Mouse (Mus musculus) retina, embryonic 14.5 days (tissue): ENCODE measurements around the gene Igf1.

Experiments
- DNase-seq: peaks from one replicate; pipeline ENCODE4 v3.0.0-alpha.2; 2015; ENCODE audit warnings: low spot score

Gene Igf1

GRCm38 (mm10) chr10:87858013-87858806 is at the start of gene Igf1:
Gene Igf1, plus strand, starts transcription at chr10:87858265.
- DNase-seq: peak; percentile 18

- peak; percentile 13 for DNase-seq
These were observed 45.6 kb upstream of the Igf1 start for GRCm38 (mm10) chr10:87812157-87813072.

- DNase-seq: no peak
These were observed 44.9 kb upstream of the Igf1 start for GRCm38 (mm10) chr10:87813073-87813590.

- no peak for DNase-seq
These were observed 41.2 kb upstream of the Igf1 start for GRCm38 (mm10) chr10:87816861-87817260.

GRCm38 (mm10) chr10:87817786-87818185 is 40.3 kb upstream of the Igf1 start:
- DNase-seq: no peak

- no peak for DNase-seq
These were observed 36.2 kb upstream of the Igf1 start for GRCm38 (mm10) chr10:87821906-87822305.

- DNase-seq: no peak
These were observed 28.1 kb upstream of the Igf1 start for GRCm38 (mm10) chr10:87830012-87830411.

- DNase-seq: no peak
These were observed 27.4 kb upstream of the Igf1 start for GRCm38 (mm10) chr10:87830639-87831038.

- DNase-seq: no peak
These were observed 26.0 kb upstream of the Igf1 start for GRCm38 (mm10) chr10:87832101-87832500.

GRCm38 (mm10) chr10:87839454-87839853 is 18.6 kb upstream of the Igf1 start:
- DNase-seq: no peak

GRCm38 (mm10) chr10:87842501-87842900 is 15.6 kb upstream of the Igf1 start:
- no peak for DNase-seq

GRCm38 (mm10) chr10:87844917-87845552 is 13.0 kb upstream of the Igf1 start:
- DNase-seq: peak; percentile 44

GRCm38 (mm10) chr10:87847882-87848281 is 10.2 kb upstream of the Igf1 start:
- no peak for DNase-seq

GRCm38 (mm10) chr10:87848419-87848818 is 9.6 kb upstream of the Igf1 start:
- no peak for DNase-seq

GRCm38 (mm10) chr10:87851492-87851891 is 6.6 kb upstream of the Igf1 start:
- no peak for DNase-seq

- DNase-seq: peak; percentile 84
These were observed 3.7 kb upstream of the Igf1 start for GRCm38 (mm10) chr10:87854408-87854807.

GRCm38 (mm10) chr10:87855423-87856122 is 2.5 kb upstream of the Igf1 start:
- DNase-seq: no peak

GRCm38 (mm10) chr10:87857215-87857955 is 680 bp upstream of the Igf1 start:
- DNase-seq: no peak

- no peak for DNase-seq
These were observed 874 bp downstream of the Igf1 start for GRCm38 (mm10) chr10:87858939-87859338.

GRCm38 (mm10) chr10:87859453-87859852 is 1.4 kb downstream of the Igf1 start:
- peak; percentile 30 for DNase-seq
